In the genomic region with DNA sequence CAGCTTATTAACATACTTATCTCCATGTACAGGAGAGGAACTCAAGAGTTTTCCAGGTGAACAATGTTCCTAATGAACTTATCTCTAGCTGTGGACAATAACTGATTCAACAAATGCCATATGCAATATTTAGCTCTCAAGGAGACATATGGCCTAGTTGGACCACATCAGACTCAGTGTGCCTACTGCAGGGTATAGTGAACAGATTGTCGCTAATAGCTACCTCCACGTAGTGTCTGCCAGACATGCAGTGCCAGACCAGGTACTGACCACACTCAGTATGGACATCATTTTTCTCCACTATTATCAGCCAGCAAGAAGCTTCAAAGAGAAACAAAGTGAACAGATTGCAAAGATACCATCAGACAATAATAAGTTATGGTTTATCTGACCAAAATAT, we compare ENCODE assay signal across 18 mouse cellular contexts. TPM values are rescaled to one million over a fixed set of nuclear protein-coding genes. Genes with fewer than 3 reads are reported as not detected.
DNase-seq lines count a peak whose midpoint lies in the region; ATAC-seq and TF ChIP-seq lines count a peak whose summit lies in the region.
"Had no signal": no experiment of that assay in that cellular context is flagged by ENCODE, and none has a peak within 500 bp of the region (broad histone marks: within the 10 kb centered on the region; RNA-seq: fewer than 3 reads in every experiment).

No protein-coding gene starts in this region.

- 89% methylated on average over 2 of the region's 2 CpGs for WGBS in hindbrain, postnatal 0 days
- WGBS in hindbrain, embryonic 13.5 days, result 98% methylated on average over 2 of the region's 2 CpGs
- 96% methylated on average over 2 of the region's 2 CpGs for WGBS in midbrain, embryonic 14.5 days
- 99% methylated on average over 2 of the region's 2 CpGs for WGBS in kidney, embryonic 14.5 days

- H3K27ac ChIP-seq in hindbrain, postnatal 0 days, result no peak overlapping the region
- no peak overlapping the region for H3K27ac ChIP-seq in hindbrain, embryonic 13.5 days
- no peak overlapping the region for H3K27ac ChIP-seq in midbrain, embryonic 14.5 days (replicated peaks; ENCODE audit: low read depth, low read length)
- H3K27ac ChIP-seq in kidney, embryonic 14.5 days (ENCODE audit: low read depth, low read length), result no peak overlapping the region
- H3K27ac ChIP-seq: embryonic facial prominence, embryonic 10.5 days; forebrain, embryonic 13.5 days; heart, adult 2 months; hindbrain, embryonic 10.5 days; hindbrain, embryonic 15.5 days had no signal

- H3K9me3 ChIP-seq in hindbrain, postnatal 0 days (ENCODE audit: low read length), result no peaks in the 10 kb centered on the region
- no peaks in the 10 kb centered on the region for H3K9me3 ChIP-seq in hindbrain, embryonic 13.5 days
- no peaks in the 10 kb centered on the region for H3K9me3 ChIP-seq in midbrain, embryonic 14.5 days (ENCODE audit: control insufficient read depth, low read length)
- no peaks in the 10 kb centered on the region for H3K9me3 ChIP-seq in kidney, embryonic 14.5 days (ENCODE audit: control insufficient read depth, low read length)
- H3K9me3 ChIP-seq: embryonic facial prominence, embryonic 10.5 days; forebrain, embryonic 13.5 days; heart, embryonic 12.5 days; hindbrain, embryonic 10.5 days; hindbrain, embryonic 15.5 days had no signal

- no peak overlapping the region for H3K4me2 ChIP-seq in hindbrain, postnatal 0 days (ENCODE audit: low read depth, low read length)
- H3K4me2 ChIP-seq in hindbrain, embryonic 13.5 days, result no peak overlapping the region
- no peak overlapping the region for H3K4me2 ChIP-seq in midbrain, embryonic 14.5 days (ENCODE audit: low read length)
- no peak overlapping the region for H3K4me2 ChIP-seq in kidney, embryonic 14.5 days (replicated peaks; ENCODE audit: low read depth, low read length)
- H3K4me2 ChIP-seq: forebrain, embryonic 13.5 days; heart, embryonic 12.5 days; hindbrain, embryonic 15.5 days had no signal

- no peak overlapping the region for H3K4me3 ChIP-seq in hindbrain, postnatal 0 days (ENCODE audit: low read length)
- no peak overlapping the region for H3K4me3 ChIP-seq in hindbrain, embryonic 13.5 days
- H3K4me3 ChIP-seq in midbrain, embryonic 14.5 days (replicated peaks; ENCODE audit: low read depth, low read length), result no peak overlapping the region
- no peak overlapping the region for H3K4me3 ChIP-seq in kidney, embryonic 14.5 days (ENCODE audit: low read length)
- H3K4me3 ChIP-seq: embryonic facial prominence, embryonic 10.5 days; forebrain, embryonic 13.5 days; heart, adult 2 months; heart, embryonic 12.5 days; hindbrain, embryonic 10.5 days; hindbrain, embryonic 15.5 days had no signal

- TF ChIP-seq CTCF in hindbrain, postnatal 0 days (IDR thresholded peaks at IDR 0.05; ENCODE audit: low read depth), result no peak

- H3K36me3 ChIP-seq in hindbrain, postnatal 0 days (ENCODE audit: insufficient read depth, low read length), result no peaks in the 10 kb centered on the region
- H3K36me3 ChIP-seq in hindbrain, embryonic 13.5 days, result no peaks in the 10 kb centered on the region
- H3K36me3 ChIP-seq in midbrain, embryonic 14.5 days (ENCODE audit: control insufficient read depth, insufficient read depth, low read length), result no peaks in the 10 kb centered on the region
- H3K36me3 ChIP-seq in kidney, embryonic 14.5 days (ENCODE audit: control insufficient read depth, insufficient read depth, low read length), result no peaks in the 10 kb centered on the region
- H3K36me3 ChIP-seq: embryonic facial prominence, embryonic 10.5 days; heart, embryonic 12.5 days; hindbrain, embryonic 10.5 days; hindbrain, embryonic 15.5 days had no signal

- DNase-seq in hindbrain, postnatal 0 days (ENCODE audit: low spot score), result no peak
- DNase-seq in cerebellum, adult 8-10 months, result peak; percentile 45
- peak; percentile 58 to 70 for DNase-seq in cerebellum, postnatal 14 days
- no peak for DNase-seq in embryo, embryonic 10.5 days (ENCODE audit: low spot score)
- DNase-seq in midbrain, embryonic 14.5 days, result no peak
- DNase-seq: adrenal gland, postnatal 10 days; forebrain, postnatal 0 days; gastrocnemius, postnatal 14 days; heart, adult 2 months had no signal

- H3K4me1 ChIP-seq in hindbrain, postnatal 0 days (ENCODE audit: insufficient read depth, low read length), result no peaks in the 10 kb centered on the region
- H3K4me1 ChIP-seq in hindbrain, embryonic 13.5 days (replicated peaks), result no peaks in the 10 kb centered on the region
- H3K4me1 ChIP-seq in midbrain, embryonic 14.5 days (ENCODE audit: control insufficient read depth, insufficient read depth, low read length), result no peaks in the 10 kb centered on the region
- no peaks in the 10 kb centered on the region for H3K4me1 ChIP-seq in kidney, embryonic 14.5 days (ENCODE audit: control insufficient read depth, insufficient read depth, low read length)
- H3K4me1 ChIP-seq: embryonic facial prominence, embryonic 10.5 days; forebrain, embryonic 13.5 days; heart, embryonic 12.5 days; hindbrain, embryonic 10.5 days; hindbrain, embryonic 15.5 days had no signal

- no peak overlapping the region for H3K9ac ChIP-seq in hindbrain, postnatal 0 days (replicated peaks; ENCODE audit: low read length)
- no peak overlapping the region for H3K9ac ChIP-seq in hindbrain, embryonic 13.5 days
- no peak overlapping the region for H3K9ac ChIP-seq in midbrain, embryonic 14.5 days (replicated peaks; ENCODE audit: low read length)
- H3K9ac ChIP-seq in kidney, embryonic 14.5 days (ENCODE audit: low read depth, low read length), result no peak overlapping the region
- H3K9ac ChIP-seq: forebrain, embryonic 13.5 days; forebrain, postnatal 0 days; heart, embryonic 12.5 days; hindbrain, embryonic 15.5 days had no signal

- 0 out of 2 replicates have a peak, but pooled peaks have one; percentile 29 for ATAC-seq in hindbrain, postnatal 0 days
- no peak for ATAC-seq in hindbrain, embryonic 13.5 days (ENCODE audit: low FRiP score)
- ATAC-seq in midbrain, embryonic 14.5 days (ENCODE audit: low FRiP score, low TSS enrichment), result no peak
- no peak for ATAC-seq in kidney, embryonic 14.5 days (ENCODE audit: low FRiP score, low TSS enrichment)
- ATAC-seq: forebrain, embryonic 13.5 days; forebrain, postnatal 0 days; inflammation-experienced regulatory T-cells, adult 6 months; intestine, postnatal 0 days had no signal

- H3K27me3 ChIP-seq in hindbrain, postnatal 0 days (ENCODE audit: insufficient read depth, low read length), result no peaks in the 10 kb centered on the region
- H3K27me3 ChIP-seq in hindbrain, embryonic 13.5 days, result no peaks in the 10 kb centered on the region
- H3K27me3 ChIP-seq in midbrain, embryonic 14.5 days (ENCODE audit: control insufficient read depth, insufficient read depth, low read length), result no peaks in the 10 kb centered on the region
- no peaks in the 10 kb centered on the region for H3K27me3 ChIP-seq in kidney, embryonic 14.5 days (ENCODE audit: control insufficient read depth, insufficient read depth, low read length)
- H3K27me3 ChIP-seq: forebrain, embryonic 13.5 days; heart, embryonic 12.5 days; hindbrain, embryonic 15.5 days had no signal

RNA-seq across cellular contexts. Expression of a gene that starts 22.6 kb away (rescaled TPM):
- 59.0 and 63.2 TPM in 2 replicates for total RNA-seq in hindbrain, postnatal 0 days (2014; rRNA removed)
- 82.6 and 86.3 TPM in 2 replicates for polyA plus RNA-seq in hindbrain, postnatal 0 days (2015; fragmentation: Nextera tagmentation; extraction: Ambion mirVana)
- polyA plus RNA-seq in hindbrain, embryonic 13.5 days (2015; fragmentation: Nextera tagmentation; extraction: Ambion mirVana), result 72.7 and 77.0 TPM in 2 replicates
- 72.2 and 73.3 TPM in 2 replicates for polyA plus RNA-seq in midbrain, embryonic 14.5 days (2014; fragmentation: Nextera tagmentation; extraction: Ambion mirVana)
- 24.4 and 30.6 TPM in 2 replicates for polyA plus RNA-seq in kidney, embryonic 14.5 days (2014; fragmentation: Nextera tagmentation; extraction: Ambion mirVana)

Comparison
In these comparisons a context has a peak if more than half of its experiments do, and no peak if none do; other contexts are left out.
1. DNase-seq: peak in cerebellum, adult 8-10 months (single experiment) and cerebellum, postnatal 14 days (2 of 2); none in hindbrain, postnatal 0 days (single experiment), embryo, embryonic 10.5 days (single experiment) and midbrain, embryonic 14.5 days (single experiment).